Mouse (Mus musculus): ENCODE results near the gene Sult1a1. TPM values are rescaled to one million over a fixed set of nuclear protein-coding genes. Genes with fewer than 3 reads are reported as not detected.

Sult1a1 gene
- polyA plus RNA-seq, 1 experiment, result 55.6 TPM

DNA sequence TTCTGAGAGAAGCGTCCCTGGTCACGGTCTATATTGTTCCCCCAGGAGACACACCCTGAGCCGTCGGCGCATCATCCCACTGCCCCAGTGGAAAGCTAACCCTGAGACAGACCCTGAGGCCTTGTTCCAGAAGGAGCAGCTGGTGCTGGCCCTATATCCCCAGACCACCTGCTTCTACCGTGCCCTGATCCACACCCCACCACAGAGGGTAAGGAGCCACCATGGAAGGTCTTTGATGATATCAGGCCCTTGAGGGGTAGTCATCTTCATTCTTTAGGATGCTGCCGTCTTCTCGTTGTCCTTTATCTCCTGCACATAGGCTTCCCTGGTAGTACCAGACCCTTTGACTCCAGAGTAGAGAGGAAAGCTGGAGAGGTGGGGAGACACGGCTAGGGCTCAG is 4.1 kb downstream of the Sult1a1 start:
- DNase-seq, result no peak
- Histone ChIP-seq H3K4me3 (replicated peaks; ENCODE audit: extremely low read depth, low read depth, low read length) (no peak overlapping the region), H3K4me1 (ENCODE audit: control insufficient read depth, insufficient read depth, low read length) (peaks cover 28% of the 10 kb centered on the region)
- 92% methylated on average over 9 of the region's 9 CpGs for WGBS
- TF ChIP-seq CTCF (IDR thresholded peaks at IDR 0.05; ENCODE audit: insufficient read depth, low read length) (no peak), POLR2A (IDR thresholded peaks at IDR 0.05; ENCODE audit: borderline replicate concordance, extremely low read depth, low read depth, low read length) (no peak)

DNA sequence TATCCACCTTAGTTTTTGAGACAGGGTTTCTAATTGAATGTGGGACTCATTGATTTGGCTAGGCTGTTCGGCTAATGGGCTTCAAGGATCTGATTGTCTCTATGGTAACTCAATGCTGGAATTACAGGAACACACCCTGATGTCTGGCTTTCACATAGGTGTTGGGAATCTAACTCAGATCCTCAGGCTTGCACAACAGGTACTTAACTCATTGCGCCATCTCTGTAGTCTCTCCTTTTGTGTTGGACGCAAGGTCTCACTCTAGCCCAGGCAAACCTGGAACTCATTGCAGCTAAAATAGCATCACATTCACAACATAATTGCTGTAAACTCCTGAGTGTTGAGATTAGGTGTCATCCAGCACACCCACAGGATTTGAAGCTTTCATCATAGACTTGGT is 6.1 kb downstream of the Sult1a1 start:
- Histone ChIP-seq H3K4me3 (replicated peaks; ENCODE audit: extremely low read depth, low read depth, low read length) (no peak overlapping the region), H3K4me1 (ENCODE audit: control insufficient read depth, insufficient read depth, low read length) (peaks cover 16% of the 10 kb centered on the region)
- no peak for DNase-seq
- TF ChIP-seq POLR2A (IDR thresholded peaks at IDR 0.05; ENCODE audit: borderline replicate concordance, extremely low read depth, low read depth, low read length) (no peak), CTCF (IDR thresholded peaks at IDR 0.05; ENCODE audit: insufficient read depth, low read length) (no peak)
- 73% methylated on average over 3 of the region's 3 CpGs for WGBS

DNA sequence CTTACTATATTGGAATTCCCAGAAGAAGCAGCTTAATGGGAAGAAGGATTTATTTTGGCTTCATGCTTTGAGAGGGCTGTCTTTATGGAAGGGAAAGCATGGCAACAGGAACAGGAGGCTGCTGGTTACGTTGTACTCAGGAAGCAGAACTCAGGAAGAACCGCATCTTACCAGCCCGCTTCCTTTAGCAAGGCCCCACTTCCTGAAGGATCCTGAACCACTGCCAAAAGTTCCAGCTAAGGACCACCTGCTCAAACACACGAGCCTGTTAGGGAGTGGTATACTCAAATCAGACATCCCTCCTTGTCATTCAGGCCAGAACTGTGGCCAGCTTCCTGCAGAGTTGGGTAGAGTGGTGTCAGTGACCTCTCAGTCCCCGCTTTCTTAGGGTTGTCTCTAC is 7.8 kb downstream of the Sult1a1 start:
- WGBS, result 49% methylated on average over 5 of the region's 5 CpGs
- H3K4me1 ChIP-seq (ENCODE audit: control insufficient read depth, insufficient read depth, low read length), result peaks cover 13% of the 10 kb centered on the region
- TF ChIP-seq POLR2A (IDR thresholded peaks at IDR 0.05; ENCODE audit: borderline replicate concordance, extremely low read depth, low read depth, low read length) (no peak), CTCF (IDR thresholded peaks at IDR 0.05; ENCODE audit: insufficient read depth, low read length) (no peak)
- no peak overlapping the region for H3K4me3 ChIP-seq (replicated peaks; ENCODE audit: extremely low read depth, low read depth, low read length)
- no peak for DNase-seq

DNA sequence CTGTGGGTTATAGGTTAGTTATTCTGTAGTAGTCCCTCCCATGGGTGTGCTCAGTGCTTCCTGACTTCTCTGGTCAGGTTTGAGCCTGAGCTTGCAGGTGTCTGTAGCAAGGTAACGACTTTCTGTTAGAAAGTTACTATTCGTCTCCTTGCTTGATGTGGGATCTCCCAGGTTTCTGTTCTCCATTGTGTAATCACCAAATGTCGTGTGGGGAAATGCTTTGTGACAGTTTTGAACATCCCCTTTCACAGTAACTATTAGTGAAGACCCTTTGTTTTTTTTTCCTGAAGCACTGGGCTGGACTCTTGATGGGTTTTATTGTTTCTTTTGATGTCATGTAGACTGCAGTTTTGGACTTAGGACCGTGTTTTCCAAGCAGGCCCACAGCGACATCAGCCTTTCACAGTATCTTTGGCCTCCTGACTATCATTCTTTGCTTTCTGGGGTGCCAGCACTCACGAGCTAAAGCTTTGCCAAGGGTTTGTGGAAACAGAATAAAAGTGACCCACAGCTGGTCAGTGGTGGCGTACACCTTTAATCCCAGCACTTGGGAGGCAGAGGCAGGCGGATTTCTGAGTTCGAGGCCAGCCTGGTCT is 8.6 kb downstream of the Sult1a1 start:
- Histone ChIP-seq H3K4me3 (replicated peaks; ENCODE audit: extremely low read depth, low read depth, low read length) (no peak overlapping the region), H3K4me1 (ENCODE audit: control insufficient read depth, insufficient read depth, low read length) (peaks cover 13% of the 10 kb centered on the region)
- WGBS, result 74% methylated on average over 9 of the region's 9 CpGs
- no peak for TF ChIP-seq POLR2A (IDR thresholded peaks at IDR 0.05; ENCODE audit: borderline replicate concordance, extremely low read depth, low read depth, low read length)
- no peak for TF ChIP-seq CTCF (IDR thresholded peaks at IDR 0.05; ENCODE audit: insufficient read depth, low read length)
- DNase-seq, result no peak

DNA sequence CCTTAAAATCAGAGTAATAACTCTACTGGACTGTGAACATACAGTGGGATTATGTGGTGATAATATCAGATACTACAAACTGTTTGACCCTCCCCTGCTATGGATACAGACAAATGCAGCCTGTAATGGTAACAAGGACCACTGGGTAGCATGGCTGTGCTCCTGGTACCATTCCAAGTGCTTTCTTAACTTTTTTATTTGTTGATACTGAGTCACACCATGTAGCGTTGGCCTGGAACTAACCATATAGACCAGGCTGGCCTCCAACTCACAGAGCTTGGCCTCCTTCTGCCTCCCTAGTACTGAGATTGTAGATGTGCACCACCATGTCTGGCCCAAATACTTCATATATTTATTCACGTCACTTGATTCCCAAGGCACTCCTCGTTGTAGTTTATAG is 11.0 kb downstream of the Sult1a1 start:
- no peak overlapping the region for H3K4me3 ChIP-seq (replicated peaks; ENCODE audit: extremely low read depth, low read depth, low read length)
- no peak for TF ChIP-seq POLR2A (IDR thresholded peaks at IDR 0.05; ENCODE audit: borderline replicate concordance, extremely low read depth, low read depth, low read length)
- TF ChIP-seq CTCF (IDR thresholded peaks at IDR 0.05; ENCODE audit: insufficient read depth, low read length), result no peak
- H3K4me1 ChIP-seq (ENCODE audit: control insufficient read depth, insufficient read depth, low read length), result peaks cover 11% of the 10 kb centered on the region
- DNase-seq, result no peak
- 79% methylated on average over 3 of the region's 3 CpGs for WGBS

DNA sequence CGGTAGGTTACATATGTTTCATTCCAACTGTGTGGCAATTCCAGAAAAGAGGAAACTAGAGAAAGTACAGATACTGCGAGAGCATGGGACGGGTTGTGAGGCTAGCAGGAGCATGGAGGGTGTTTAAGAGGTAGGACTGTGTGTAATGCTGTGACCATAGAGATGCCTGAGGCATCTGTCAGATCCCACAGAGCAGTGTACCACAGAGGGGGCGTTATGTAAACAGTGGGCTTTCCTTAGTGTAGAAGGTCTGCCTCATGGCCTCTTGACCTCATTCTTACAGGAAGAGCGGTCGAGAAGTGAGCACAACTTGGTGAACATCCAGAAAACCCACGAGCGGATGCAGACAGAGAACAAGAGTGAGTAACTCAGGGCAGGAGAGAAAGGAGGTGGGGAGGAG is 12.6 kb downstream of the Sult1a1 start:
- 40% methylated on average over 8 of the region's 8 CpGs for WGBS
- no peak for DNase-seq
- H3K4me1 ChIP-seq (ENCODE audit: control insufficient read depth, insufficient read depth, low read length), result peaks cover 10% of the 10 kb centered on the region

DNA sequence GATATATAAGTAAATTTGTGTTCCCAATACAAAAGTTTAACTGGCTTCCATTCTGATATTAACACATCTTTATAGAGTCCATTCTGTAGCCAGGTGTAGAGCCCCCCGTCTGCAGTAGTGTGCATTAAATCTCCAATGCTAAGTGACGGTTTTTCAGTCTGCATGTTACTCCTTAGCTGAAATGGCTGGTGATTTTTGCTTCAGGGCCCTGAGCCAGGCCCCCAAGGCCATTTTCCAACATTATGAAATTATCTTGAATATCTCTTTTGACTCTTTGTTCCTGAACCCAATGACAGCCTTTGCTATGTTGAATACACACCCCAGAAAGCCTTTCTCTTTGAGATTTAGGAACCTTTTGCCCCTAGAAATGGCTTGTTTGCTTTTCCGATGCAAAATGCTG is 16.5 kb downstream of the Sult1a1 start:
- Histone ChIP-seq H3K4me1 (ENCODE audit: control insufficient read depth, insufficient read depth, low read length) (peaks cover 5% of the 10 kb centered on the region), H3K4me3 (replicated peaks; ENCODE audit: extremely low read depth, low read depth, low read length) (no peak overlapping the region)
- no peak for DNase-seq
- WGBS, result 91% methylated on average over 3 of the region's 3 CpGs
- no peak for TF ChIP-seq POLR2A (IDR thresholded peaks at IDR 0.05; ENCODE audit: borderline replicate concordance, extremely low read depth, low read depth, low read length)
- TF ChIP-seq CTCF (IDR thresholded peaks at IDR 0.05; ENCODE audit: insufficient read depth, low read length), result no peak

More for the DNA sequence above, 12.6 kb downstream of the Sult1a1 start:
- H3K4me3 ChIP-seq (replicated peaks; ENCODE audit: extremely low read depth, low read depth, low read length), result no peak overlapping the region
- TF ChIP-seq CTCF (IDR thresholded peaks at IDR 0.05; ENCODE audit: insufficient read depth, low read length), result no peak
- no peak for TF ChIP-seq POLR2A (IDR thresholded peaks at IDR 0.05; ENCODE audit: borderline replicate concordance, extremely low read depth, low read depth, low read length)

DNA sequence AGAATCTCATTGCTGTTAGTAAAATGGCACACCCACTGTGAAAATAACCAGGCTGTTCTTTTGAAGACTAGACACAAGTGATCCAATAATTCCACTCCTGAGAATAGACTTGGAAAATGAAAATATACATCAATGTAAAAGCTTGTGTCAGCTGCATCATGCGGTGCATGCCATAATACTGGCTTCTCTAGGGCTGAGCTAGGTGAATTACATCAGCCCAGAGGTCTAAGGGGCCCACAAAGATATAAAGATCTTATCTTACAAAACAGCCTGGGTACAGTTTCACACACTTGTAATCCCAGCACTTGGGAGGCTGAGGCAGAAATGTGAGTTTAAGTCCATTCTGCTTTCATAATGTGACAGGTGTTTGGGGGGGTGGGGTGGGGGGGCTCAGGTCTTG is 18.7 kb downstream of the Sult1a1 start:
- Histone ChIP-seq H3K4me3 (replicated peaks; ENCODE audit: extremely low read depth, low read depth, low read length) (no peak overlapping the region), H3K4me1 (ENCODE audit: control insufficient read depth, insufficient read depth, low read length) (peaks cover 2% of the 10 kb centered on the region)
- TF ChIP-seq CTCF (IDR thresholded peaks at IDR 0.05; ENCODE audit: insufficient read depth, low read length) (no peak), POLR2A (IDR thresholded peaks at IDR 0.05; ENCODE audit: borderline replicate concordance, extremely low read depth, low read depth, low read length) (no peak)
- no peak for DNase-seq
- 90% methylated on average over 1 of the region's 1 CpGs for WGBS

DNA sequence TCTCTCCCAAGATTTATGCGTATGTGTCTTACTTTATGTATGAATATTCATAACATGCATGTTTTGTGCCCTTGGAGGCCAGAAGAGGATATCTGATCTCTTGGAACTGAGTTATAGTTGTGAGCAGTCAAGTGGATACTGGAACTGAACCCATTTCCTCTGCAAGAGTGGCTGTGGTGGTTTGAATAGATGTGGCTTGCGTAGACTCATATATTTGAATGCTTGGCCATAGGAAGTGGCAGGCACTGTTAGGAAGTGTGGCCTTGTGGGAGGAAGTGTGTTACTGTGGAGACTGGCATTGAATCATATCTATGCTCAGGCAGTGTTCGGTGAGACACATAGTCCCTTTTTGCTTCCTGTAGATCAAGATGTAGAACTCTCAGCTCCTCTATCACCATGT is 20.5 kb downstream of the Sult1a1 start:
- 53% methylated on average over 3 of the region's 3 CpGs for WGBS
- no peak for DNase-seq

DNA sequence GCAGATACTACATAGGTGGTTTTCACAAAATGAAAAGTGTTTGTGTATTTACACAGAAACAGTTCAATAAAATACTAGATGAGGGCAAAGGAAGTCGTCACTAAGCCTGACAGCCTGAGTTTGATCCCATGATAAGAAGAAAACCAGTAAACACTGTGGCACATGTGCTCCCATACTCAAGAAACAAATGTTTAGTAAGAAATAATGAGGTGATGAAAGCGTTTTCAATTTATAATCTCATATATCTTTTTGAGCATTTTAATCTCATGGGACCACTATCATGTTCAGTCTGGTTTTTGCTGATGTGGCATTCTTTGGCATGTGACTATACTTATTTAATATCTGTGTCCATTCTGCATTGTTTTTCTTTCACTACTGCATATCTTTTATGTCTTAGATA is 22.2 kb downstream of the Sult1a1 start:
- no peak for DNase-seq
- TF ChIP-seq POLR2A (IDR thresholded peaks at IDR 0.05; ENCODE audit: borderline replicate concordance, extremely low read depth, low read depth, low read length), result no peak
- TF ChIP-seq CTCF (IDR thresholded peaks at IDR 0.05; ENCODE audit: insufficient read depth, low read length), result no peak
- peaks cover 2% of the 10 kb centered on the region for H3K4me1 ChIP-seq (ENCODE audit: control insufficient read depth, insufficient read depth, low read length)
- H3K4me3 ChIP-seq (replicated peaks; ENCODE audit: extremely low read depth, low read depth, low read length), result no peak overlapping the region
- 59% methylated on average over 2 of the region's 2 CpGs for WGBS

More for the DNA sequence above, 20.5 kb downstream of the Sult1a1 start:
- Histone ChIP-seq H3K4me1 (ENCODE audit: control insufficient read depth, insufficient read depth, low read length) (peaks cover 2% of the 10 kb centered on the region), H3K4me3 (replicated peaks; ENCODE audit: extremely low read depth, low read depth, low read length) (no peak overlapping the region)
- TF ChIP-seq CTCF (IDR thresholded peaks at IDR 0.05; ENCODE audit: insufficient read depth, low read length) (no peak), POLR2A (IDR thresholded peaks at IDR 0.05; ENCODE audit: borderline replicate concordance, extremely low read depth, low read depth, low read length) (no peak)
